Mouse (Mus musculus) thymus, adult 2 months (tissue): Measurements from ENCODE around the gene Rtp4.

ENCODE experiments used
- CTCF ChIP-seq: fragments of 200-500 bp; IDR thresholded peaks from 2 replicates; pipeline ENCODE4 v1.5.1; 2012; ENCODE audit warnings: mild to moderate bottlenecking, control low read depth, low read length, moderate library complexity, borderline replicate concordance; ENCODE audit not compliant: control insufficient read depth, poor library complexity, insufficient read depth; ENCODE audit errors: extremely low read depth
- POLR2A ChIP-seq: fragments of 200-500 bp; IDR thresholded peaks from 2 replicates; pipeline ENCODE4 v1.6.1; 2012; ENCODE audit warnings: mild to moderate bottlenecking, low read length, control low read depth, moderate library complexity; ENCODE audit not compliant: control insufficient read depth, poor library complexity, insufficient read depth; ENCODE audit errors: extremely low read depth

- TF ChIP-seq CTCF (no peak), POLR2A (no peak)
Observed at GRCm38 (mm10) chr16:23574561-23574960, 54.5 kb downstream of the Rtp4 start.
